Mouse (Mus musculus): ENCODE measurements around the gene Deaf1. TPM values are rescaled to one million over a fixed set of nuclear protein-coding genes. Genes with fewer than 3 reads are reported as not detected.

Deaf1 gene
- 56.9 TPM for total RNA-seq (2023)

GRCm38 (mm10) chr7:141327469-141328372 is at the start of gene Deaf1, which contains the start of gene Tmem80:
Gene Deaf1 (minus strand): TSS chr7:141327690.
Gene Tmem80 (plus strand): TSS chr7:141327739.

GRCm38 (mm10) chr7:141338576-141339131 is 11.2 kb upstream of the Deaf1 start, which contains the start of gene Eps8l2:
Gene Eps8l2 (plus strand): TSS chr7:141338880.

GRCm38 (mm10) chr7:141291921-141292582 is 35.4 kb downstream of the Deaf1 start, which contains the start of gene Drd4:
Gene Drd4 (plus strand): TSS chr7:141292006.

GRCm38 (mm10) chr7:141278766-141279590 is 48.5 kb downstream of the Deaf1 start, which contains the start of gene Sct:
Gene Sct (minus strand): TSS chr7:141279133.

GRCm38 (mm10) chr7:141276546-141276945 is 50.9 kb downstream of the Deaf1 start, which contains the start of gene Cdhr5:
Gene Cdhr5 (minus strand): TSS chr7:141276786.

GRCm38 (mm10) chr7:141265739-141266561 is 61.5 kb downstream of the Deaf1 start, which contains the start of gene Irf7:
Gene Irf7 (minus strand): TSS chr7:141266481.

Other genes starting within 250 kb of the Deaf1 start
- gene Pkp3, start 249.5 kb downstream of the Deaf1 start, total RNA-seq (2023) = 35.3 TPM
- gene Sigirr, start 227.1 kb downstream of the Deaf1 start, total RNA-seq (2023) = 56.4 TPM
- not detected for gene Ano9, start 209.9 kb downstream of the Deaf1 start, total RNA-seq (2023)
- 6.5 TPM for gene Ptdss2, start 205.3 kb downstream of the Deaf1 start, total RNA-seq (2023)
- 44.3 TPM for gene Rnh1, start 154.8 kb downstream of the Deaf1 start, total RNA-seq (2023)
- 23.0 TPM for gene Hras, start 133.7 kb downstream of the Deaf1 start, total RNA-seq (2023)
- gene Lrrc56, start 133.5 kb downstream of the Deaf1 start, total RNA-seq (2023) = 2.1 TPM
- gene Lmntd2, start 113.6 kb downstream of the Deaf1 start, total RNA-seq (2023) = 2.8 TPM
- 10.6 TPM for gene Rassf7, start 111.8 kb downstream of the Deaf1 start, total RNA-seq (2023)
- 154 TPM for gene Phrf1, start 98.9 kb downstream of the Deaf1 start, total RNA-seq (2023)
- 62.5 TPM for gene Irf7, start 61.2 kb downstream of the Deaf1 start, total RNA-seq (2023)
- not detected for gene Cdhr5, start 50.9 kb downstream of the Deaf1 start, total RNA-seq (2023)
- not detected for gene Sct, start 48.6 kb downstream of the Deaf1 start, total RNA-seq (2023)
- not detected for gene Drd4, start 35.7 kb downstream of the Deaf1 start, total RNA-seq (2023)
- 22.6 TPM for gene Tmem80, start within 50 bp of the Deaf1 start, total RNA-seq (2023)
- not detected for gene Eps8l2, start 11.2 kb upstream of the Deaf1 start, total RNA-seq (2023)
- 88.3 TPM for gene Taldo1, start 64.5 kb upstream of the Deaf1 start, total RNA-seq (2023)
- 29.1 TPM for gene Gatd1, start 86.4 kb upstream of the Deaf1 start, total RNA-seq (2023)
- not detected for gene Cend1, start 101.8 kb upstream of the Deaf1 start, total RNA-seq (2023)
- gene Slc25a22, start 110.2 kb upstream of the Deaf1 start, total RNA-seq (2023) = 53.6 TPM
- 4.1 TPM for gene Pidd1, start 116.3 kb upstream of the Deaf1 start, total RNA-seq (2023)
- gene Rplp2, start 119.7 kb upstream of the Deaf1 start, total RNA-seq (2023) = 3,494 TPM
- gene Pnpla2, start 127.5 kb upstream of the Deaf1 start, total RNA-seq (2023) = 66.5 TPM
- not detected for gene Cracr2b, start 133.4 kb upstream of the Deaf1 start, total RNA-seq (2023)
- gene Cd151, start 139.7 kb upstream of the Deaf1 start, total RNA-seq (2023) = 14.0 TPM
- 11.6 TPM for gene Polr2l, start 147.4 kb upstream of the Deaf1 start, total RNA-seq (2023)
- gene Tspan4, start 147.6 kb upstream of the Deaf1 start, total RNA-seq (2023) = 2.2 TPM
- 20.1 TPM for gene Chid1, start 212.2 kb upstream of the Deaf1 start, total RNA-seq (2023)
- gene Ap2a2, start 234.5 kb upstream of the Deaf1 start, total RNA-seq (2023) = 67.9 TPM